Mouse (Mus musculus): ENCODE measurements at regions not wholly inside any gene's neighbourhood (a gene's known extent, or its start where the extent isn't known, plus 50 kb on each side); places are given as distances from the start of the nearest gene placed in this dataset.

DNA sequence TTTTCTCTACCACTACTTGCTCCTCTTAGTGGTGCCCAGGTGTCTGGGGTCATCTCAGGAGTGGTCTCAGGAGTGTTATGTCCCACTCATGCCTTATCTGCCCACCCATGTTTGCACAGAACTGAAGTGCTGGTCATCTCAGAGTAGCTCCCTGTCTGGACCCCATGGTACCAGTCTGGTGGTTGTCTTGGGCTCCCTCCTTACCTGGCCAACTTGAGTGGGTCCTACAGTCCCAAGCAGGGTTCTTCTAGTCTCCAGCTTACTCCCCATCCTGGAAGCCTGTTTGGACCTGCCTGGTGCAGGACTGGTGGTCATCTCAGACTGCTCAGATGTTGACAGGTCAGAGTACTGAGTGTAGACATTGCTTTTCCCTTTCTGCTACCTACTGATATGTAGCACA is 94.0 kb upstream of the Cep126 start (continued):
- no peak for TF ChIP-seq MAFK (IDR thresholded peaks at IDR 0.05; ENCODE audit: insufficient replicate concordance, low read length)
- TF ChIP-seq IRF4 (IDR thresholded peaks at IDR 0.05; ENCODE audit: low read depth, low read length), result no peak
- TF ChIP-seq MYC (IDR thresholded peaks at IDR 0.05; ENCODE audit: low read depth, low read length), result no peak

DNA sequence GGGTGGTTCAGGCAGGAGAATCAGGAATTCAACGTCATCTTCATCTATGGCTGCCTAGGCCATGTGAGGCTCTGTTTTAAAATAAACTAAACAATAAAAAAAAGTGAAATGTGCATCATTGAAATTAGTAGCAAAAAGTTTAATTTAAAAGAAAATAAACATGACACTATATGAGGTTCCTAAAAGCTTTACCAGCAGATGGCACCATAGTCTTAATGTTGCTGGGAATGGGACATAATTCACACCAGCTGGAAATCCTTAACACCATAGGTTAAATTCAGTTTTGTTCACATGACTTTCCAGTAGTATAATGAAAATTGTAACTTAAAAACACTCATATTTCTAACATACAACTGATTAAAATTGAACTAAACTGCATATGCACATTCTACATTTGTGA is 92.3 kb upstream of the Cep126 start:
- TF ChIP-seq ZKSCAN1 (IDR thresholded peaks at IDR 0.05; ENCODE audit: borderline replicate concordance, low read depth, low read length) (no peak), MXI1 (IDR thresholded peaks at IDR 0.05; ENCODE audit: low read depth, low read length) (no peak), CTCF (conservative IDR thresholded peaks at IDR 0.05 in 1 of 2, IDR thresholded peaks at IDR 0.05 in 1 of 2; ENCODE audit: low read depth in 2 of 2, low read length in 2 of 2) (peak in 1 of 2 experiments; percentile 64; a peak in 2 of 4 replicates), ZNF384 (IDR thresholded peaks at IDR 0.05; ENCODE audit: low read depth, low read length) (no peak), RAD21 (IDR thresholded peaks at IDR 0.05; ENCODE audit: low read depth, low read length) (peak; percentile 78), TCF12 (IDR thresholded peaks at IDR 0.05; ENCODE audit: low read depth, low read length) (no peak), CHD2 (IDR thresholded peaks at IDR 0.05; ENCODE audit: low read length) (no peak), ZMIZ1 (IDR thresholded peaks at IDR 0.05; ENCODE audit: low read depth, low read length) (no peak), IRF4 (IDR thresholded peaks at IDR 0.05; ENCODE audit: low read depth, low read length) (no peak), ZC3H11A (IDR thresholded peaks at IDR 0.05; ENCODE audit: low read depth, low read length) (0 out of 2 replicates have a peak, but pooled peaks have one; percentile 7), SMC3 (IDR thresholded peaks at IDR 0.05; ENCODE audit: low read depth, low read length) (peak; percentile 54), UBTF (IDR thresholded peaks at IDR 0.05; ENCODE audit: low read depth, low read length) (no peak), GABPA (IDR thresholded peaks at IDR 0.05; ENCODE audit: insufficient replicate concordance, low read depth, low read length) (no peak), PAX5 (IDR thresholded peaks at IDR 0.05; ENCODE audit: low read length) (no peak), NRF1 (IDR thresholded peaks at IDR 0.05; ENCODE audit: low read depth, low read length) (no peak), SIN3A (IDR thresholded peaks at IDR 0.05; ENCODE audit: low read length) (no peak), BHLHE40 (IDR thresholded peaks at IDR 0.05; ENCODE audit: low read depth, low read length) (no peak), JUND (conservative IDR thresholded peaks at IDR 0.05; ENCODE audit: low read depth, low read length) (no peak), ETS1 (conservative IDR thresholded peaks at IDR 0.05; ENCODE audit: low read depth, low read length) (no peak), MYC (IDR thresholded peaks at IDR 0.05; ENCODE audit: low read depth, low read length) (no peak), ELF1 (IDR thresholded peaks at IDR 0.05; ENCODE audit: low read depth, low read length) (no peak), MEF2A (IDR thresholded peaks at IDR 0.05; ENCODE audit: borderline replicate concordance, low read depth, low read length) (no peak), NELFE (IDR thresholded peaks at IDR 0.05; ENCODE audit: low read depth, low read length) (no peak), E2F4 (IDR thresholded peaks at IDR 0.05; ENCODE audit: insufficient replicate concordance, low read depth, low read length) (no peak), RCOR1 (conservative IDR thresholded peaks at IDR 0.05; ENCODE audit: low read depth, low read length) (no peak), MAFK (IDR thresholded peaks at IDR 0.05; ENCODE audit: insufficient replicate concordance, low read length) (no peak), HCFC1 (IDR thresholded peaks at IDR 0.05; ENCODE audit: low read depth, low read length) (no peak), USF1 (IDR thresholded peaks at IDR 0.05; ENCODE audit: low read depth, low read length) (no peak), POLR2A (IDR thresholded peaks at IDR 0.05; ENCODE audit: low read depth, low read length) (no peak), MAX (IDR thresholded peaks at IDR 0.05; ENCODE audit: low read length) (no peak), EP300 (IDR thresholded peaks at IDR 0.05; ENCODE audit: low read length) (no peak), KAT2A (IDR thresholded peaks at IDR 0.05; ENCODE audit: insufficient replicate concordance, low read length) (no peak), MAZ (IDR thresholded peaks at IDR 0.05; ENCODE audit: low read depth, low read length) (no peak), USF2 (conservative IDR thresholded peaks at IDR 0.05; ENCODE audit: low read depth, low read length) (no peak)
- Histone ChIP-seq H3K4me3 (replicated peaks in 1 of 3; ENCODE audit: low read depth in 2 of 3, low read length in 2 of 3, poor library complexity in 1 of 3) (no peak overlapping the region), H3K9me3 (replicated peaks; ENCODE audit: low read length) (no peaks in the 10 kb centered on the region), H3K79me2 (replicated peaks; ENCODE audit: control insufficient read depth, extremely low read depth, insufficient read depth, poor library complexity, severe bottlenecking) (no peaks in the 10 kb centered on the region), H3K4me1 (ENCODE audit: control insufficient read depth in 1 of 2, insufficient read depth in 2 of 2) (no peaks in the 10 kb centered on the region), H3K9ac (ENCODE audit: insufficient read depth, low read depth) (no peak overlapping the region), H3K27me3 (replicated peaks) (no peaks in the 10 kb centered on the region), H3K27ac (ENCODE audit: insufficient read depth, low read depth) (no peak overlapping the region), H3K4me2 (ENCODE audit: insufficient read depth, low read depth, poor library complexity, severe bottlenecking) (no peak overlapping the region), H3K36me3 (replicated peaks in 1 of 2; ENCODE audit: control insufficient read depth in 1 of 2, insufficient read depth in 1 of 2, low read length in 1 of 2) (no peaks in the 10 kb centered on the region)
- in situ Hi-C loops (cut with MboI; ENCODE audit: low pct_ligation_motif_present, low pct_unique_long_range_greater_than_20kb, low sequenced_read_pairs), result no loop called here
- DNase-seq (ENCODE audit: extremely low read depth), result peak; percentile 35
- dilution Hi-C loops (cut with MboI; ENCODE audit: extremely low pct_ligation_motif_present, extremely low pct_unique_long_range_greater_than_20kb, low sequenced_read_pairs), result no loop called here
